Mouse (Mus musculus) adrenal gland, postnatal 36 days (tissue): ENCODE results near the gene Stx1a. TPM values are rescaled to one million over a fixed set of nuclear protein-coding genes. Genes with fewer than 3 reads are reported as not detected.
"Not testable (repeated sequence)": the region's sequence is repeated elsewhere in the genome, so short reads cannot be mapped to it uniquely, and the experiment has no call there.

Experiments used
- DNase-seq, 2 experiments: peaks; one replicate each; pipeline ENCODE4 v3.0.0; 2021; ENCODE audit warnings: mixed read lengths in 1 of 2
- total RNA-seq, 2 experiments: library from RNA; stranded (reverse); gene quantifications; 2 replicates each; pipeline ENCODE4 v1.2.3; 2021

The Stx1a gene
- total RNA-seq, 2 experiments from 2014 or later: 6.8 to 7.7 TPM

DNA sequence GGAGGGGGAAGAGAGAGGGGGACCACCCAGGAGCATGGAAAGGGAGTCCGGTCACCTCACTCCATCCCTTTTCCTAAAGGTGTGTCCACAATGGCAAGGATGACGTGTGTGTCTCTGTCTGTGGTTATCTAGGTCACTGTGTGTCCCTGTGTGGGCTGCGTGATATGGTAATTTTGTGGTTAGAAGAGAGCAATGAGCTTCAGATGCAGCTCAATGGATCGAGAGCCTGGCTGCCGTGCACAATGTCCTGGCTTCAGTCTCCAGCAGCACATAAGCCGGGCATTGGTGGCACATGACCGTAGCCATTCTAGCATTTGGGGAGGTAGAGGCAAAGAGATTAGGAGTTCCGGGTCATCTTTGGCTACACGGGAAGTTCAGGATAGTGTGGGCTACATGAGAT, 16.3 kb downstream of the Stx1a start:
- DNase-seq: no peak

DNA sequence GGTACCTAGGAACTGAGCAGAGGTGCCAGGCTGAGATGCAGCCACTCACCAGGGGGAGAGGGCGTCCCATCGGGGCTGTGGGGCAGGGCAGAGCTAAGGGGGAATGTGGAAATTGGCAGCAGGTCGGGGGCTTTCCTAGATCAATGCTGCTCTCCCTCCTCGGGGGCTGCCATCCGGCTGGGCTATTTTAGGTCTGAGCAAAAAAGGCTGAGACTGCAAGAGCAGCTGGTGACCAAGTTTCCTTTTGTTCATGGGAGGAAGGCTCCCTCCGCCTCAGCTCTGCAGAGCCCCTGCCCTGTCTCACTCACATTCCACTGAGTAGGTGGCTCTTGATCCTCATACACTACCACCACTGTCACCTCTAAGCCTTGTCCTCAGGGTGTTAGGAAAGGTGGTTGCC, 16.8 kb downstream of the Stx1a start:
- DNase-seq: no peak

GRCm38 (mm10) chr5:135040777-135041176, 17.5 kb downstream of the Stx1a start:
- peak; percentile 65 to 66 for DNase-seq

GRCm38 (mm10) chr5:135042105-135042788, 19.0 kb downstream of the Stx1a start:
- no peak for DNase-seq

GRCm38 (mm10) chr5:135044575-135044974, 21.3 kb downstream of the Stx1a start:
- DNase-seq: no peak

- no peak for DNase-seq
Measured at GRCm38 (mm10) chr5:135048539-135048938, 25.3 kb downstream of the Stx1a start.

DNA sequence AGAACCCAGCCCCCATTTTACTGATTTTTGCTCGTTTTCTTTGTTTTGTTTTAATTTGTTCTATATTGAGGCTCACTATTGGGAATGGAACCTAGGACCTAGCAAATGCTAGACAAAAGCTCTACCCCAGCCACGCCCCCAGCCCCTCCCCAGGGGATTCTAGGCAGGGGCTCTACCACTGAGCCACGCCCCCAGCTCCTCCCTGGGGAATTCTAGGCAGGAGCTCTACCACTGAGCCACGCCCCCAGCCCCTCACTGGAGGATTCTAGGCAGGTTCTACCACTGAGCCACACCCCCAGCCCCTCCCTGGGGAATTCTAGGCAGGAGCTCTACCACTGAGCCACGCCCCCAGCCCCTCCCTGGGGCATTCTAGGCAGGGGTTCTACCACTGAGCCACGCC, 26.0 kb downstream of the Stx1a start:
- not testable (repeated sequence) for DNase-seq

GRCm38 (mm10) chr5:135053356-135053755, 30.1 kb downstream of the Stx1a start:
- no peak for DNase-seq

DNA sequence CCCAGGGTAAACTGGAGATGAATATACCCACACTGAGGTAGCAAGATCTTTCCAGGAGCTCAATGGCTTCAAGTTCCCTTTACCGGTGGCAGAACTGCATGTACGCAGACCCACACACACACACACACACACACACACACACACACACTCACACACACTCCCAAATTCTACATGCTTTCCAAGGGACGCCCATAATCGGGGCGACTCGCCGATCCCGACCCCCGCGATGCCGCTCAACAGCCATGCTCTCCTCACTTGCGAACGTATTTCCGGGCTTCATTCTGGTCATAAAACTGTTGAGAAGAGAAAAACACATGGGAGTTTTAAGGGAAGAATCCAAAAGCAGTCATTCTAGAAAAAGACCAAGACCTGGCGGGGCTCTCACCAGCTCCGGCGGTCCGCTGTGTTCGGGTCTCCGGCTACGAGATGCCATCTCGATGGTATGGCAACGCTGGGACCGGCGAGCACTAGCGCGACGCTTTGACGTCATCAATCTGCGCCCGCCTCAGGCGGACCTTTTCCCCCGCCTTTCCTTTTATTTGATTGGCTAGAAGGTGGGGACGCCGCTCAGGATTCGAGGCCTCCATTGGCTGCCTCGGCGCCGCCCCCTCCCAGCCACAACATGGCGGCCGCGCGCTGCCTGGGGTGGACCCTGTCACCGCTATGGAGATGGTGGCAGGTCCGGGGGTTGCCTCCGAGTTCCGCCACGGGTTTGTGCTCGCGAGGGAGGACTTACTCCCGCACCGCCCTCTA, 40.5 kb downstream of the Stx1a start, which contains the start of gene Dnajc30:
Gene Dnajc30 (plus strand): TSS at position 574 of the 753 bp plus-strand sequence.
- peak; percentile 97 for DNase-seq

DNA sequence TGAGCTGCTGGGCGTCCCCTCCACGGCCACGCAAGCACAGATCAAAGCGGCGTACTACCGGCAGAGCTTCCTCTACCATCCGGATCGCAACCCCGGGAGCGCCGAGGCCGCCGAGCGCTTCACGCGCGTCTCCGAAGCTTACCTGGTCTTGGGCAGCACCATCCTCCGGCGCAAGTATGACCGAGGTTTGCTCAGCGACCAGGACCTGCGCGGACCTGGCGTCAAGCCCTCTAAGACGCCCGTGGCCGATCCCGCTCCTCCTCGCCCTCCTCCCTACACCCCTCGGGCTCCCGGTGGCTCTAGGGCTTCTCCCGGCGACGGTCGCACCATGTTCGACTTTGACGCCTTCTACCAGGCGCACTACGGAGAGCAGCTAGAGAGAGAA, 41.1 kb downstream of the Stx1a start:
- DNase-seq: no peak

DNA sequence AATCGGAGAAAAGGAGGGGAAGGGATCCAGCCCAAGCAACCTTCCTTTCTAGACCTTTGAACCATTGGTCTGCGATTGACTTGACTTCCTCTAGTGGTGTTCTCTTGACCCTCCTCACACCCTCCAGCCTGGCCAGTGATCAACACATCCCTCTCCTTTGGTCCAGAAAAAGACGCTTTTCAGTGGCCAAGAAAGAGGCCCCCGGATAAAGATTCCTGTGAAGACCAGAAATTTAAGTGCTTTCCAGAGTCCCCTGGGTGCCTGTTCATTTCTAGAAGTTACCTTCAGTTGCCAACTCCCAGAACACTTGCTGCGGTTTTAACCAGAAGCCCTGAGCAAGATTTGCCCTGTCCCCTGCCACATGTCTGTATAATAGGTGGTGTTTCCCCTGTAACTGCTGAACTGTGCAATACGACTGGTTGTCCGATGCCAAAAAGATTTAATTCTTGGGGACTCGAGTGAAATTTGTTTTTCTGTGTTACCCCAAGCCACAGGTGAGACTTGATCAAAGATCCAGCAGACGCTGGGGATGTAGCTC, 41.7 kb downstream of the Stx1a start, which contains the start of gene Bud23:
Gene Bud23 (minus strand): TSS at position 51 of the 538 bp plus-strand sequence.
- DNase-seq: not testable (repeated sequence)

DNA sequence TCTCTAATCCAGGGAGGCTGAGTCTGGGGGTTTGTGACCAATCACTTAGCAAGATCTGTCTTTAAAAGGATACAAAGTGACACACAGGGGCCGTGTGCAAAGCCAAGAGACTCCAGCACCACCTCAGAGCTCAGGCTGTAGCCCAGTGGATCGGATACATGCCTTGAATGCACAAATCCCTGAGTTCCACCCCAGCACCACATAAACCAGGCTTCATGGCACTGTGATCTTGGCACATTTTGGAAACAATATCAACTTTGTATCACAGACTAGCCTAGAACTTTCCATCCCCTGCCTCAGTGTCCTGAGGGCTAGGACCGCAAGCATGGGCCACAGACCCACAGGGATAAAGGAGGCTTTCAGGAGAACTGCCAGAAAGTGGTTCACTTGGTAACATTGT, 42.7 kb downstream of the Stx1a start:
- no peak for DNase-seq

DNA sequence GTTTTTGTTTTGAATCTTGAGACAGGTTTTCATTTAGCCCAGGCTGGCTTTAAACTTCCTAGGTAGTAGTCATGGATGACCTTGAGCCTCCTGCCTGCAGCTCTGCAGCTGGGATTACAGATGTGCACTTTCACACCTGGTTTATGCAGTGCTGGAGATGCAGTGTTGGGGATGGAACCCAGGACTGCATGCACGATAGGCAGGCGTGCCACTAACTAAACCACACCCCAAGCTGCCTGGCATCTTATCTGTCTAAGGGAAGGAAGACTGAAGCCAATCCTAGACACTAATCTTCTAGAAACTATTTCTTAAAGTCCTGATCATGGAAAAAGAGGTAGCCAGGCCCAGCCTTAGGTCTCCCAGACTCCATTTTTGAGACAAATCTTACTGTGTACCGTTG, 47.2 kb downstream of the Stx1a start:
- DNase-seq: no peak

GRCm38 (mm10) chr5:135072061-135072460, 48.8 kb downstream of the Stx1a start:
- DNase-seq: no peak

- no peak for DNase-seq
Measured at GRCm38 (mm10) chr5:135072720-135073119, 49.4 kb downstream of the Stx1a start.

DNA sequence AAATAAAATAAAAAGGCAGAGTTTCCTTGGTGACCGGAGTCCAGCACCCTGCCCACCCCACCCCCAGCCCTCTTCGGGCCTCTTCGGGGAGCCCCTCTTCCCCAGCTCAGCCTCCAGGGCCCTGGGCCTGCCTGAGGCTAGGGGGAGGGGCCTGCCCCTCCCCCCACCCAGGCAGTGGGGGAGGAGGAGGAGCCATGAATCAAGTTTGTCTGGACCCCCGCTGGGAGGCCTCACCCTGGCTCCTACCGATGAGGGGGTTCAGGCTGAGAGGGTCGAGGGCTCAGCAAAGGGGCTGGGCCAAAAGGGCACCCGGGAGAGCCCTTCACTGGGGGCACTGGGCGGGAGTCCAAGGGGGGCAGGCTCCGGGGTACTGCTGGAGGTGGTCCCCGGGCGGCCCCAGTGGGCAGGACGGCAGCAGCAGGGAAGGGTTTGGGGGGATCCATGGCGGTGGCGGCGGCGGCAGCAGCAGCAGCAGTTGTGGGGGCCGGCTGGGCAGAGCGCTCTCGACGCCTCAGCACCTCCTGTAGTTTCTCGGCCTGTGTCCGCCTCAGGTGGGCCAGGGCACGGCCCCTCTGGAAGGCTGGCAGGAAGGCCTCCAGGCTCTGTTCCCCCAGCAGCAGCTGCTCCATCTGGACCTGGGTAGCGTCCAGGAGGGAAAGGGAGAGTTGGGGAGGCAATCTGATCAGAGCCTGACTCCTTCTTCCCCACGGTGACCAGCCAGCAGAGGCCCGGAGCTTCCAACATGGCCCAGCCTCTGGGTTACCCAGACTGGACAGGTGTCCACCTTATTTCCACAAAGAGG, 50.3 kb downstream of the Stx1a start:
- DNase-seq: no peak

DNA sequence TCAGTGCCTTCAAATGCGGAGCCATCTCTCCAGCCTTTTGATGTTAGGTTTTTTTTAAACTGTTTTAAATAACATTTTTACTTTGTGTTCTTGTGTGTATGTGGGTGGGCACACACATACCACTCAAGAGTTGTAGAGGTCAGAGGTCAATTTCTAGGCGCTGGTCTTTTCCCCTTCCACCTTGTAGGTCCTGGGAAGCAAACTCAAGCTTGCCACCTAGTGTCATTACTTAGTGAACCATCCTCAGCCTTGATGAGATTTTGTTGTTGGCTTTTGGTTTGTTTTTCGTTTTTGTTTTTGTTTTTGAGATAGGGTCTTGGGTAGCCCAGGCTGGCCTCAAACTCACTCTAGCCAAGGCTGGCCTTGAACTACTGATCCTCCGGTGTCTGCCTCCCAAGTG, 52.4 kb downstream of the Stx1a start:
- no peak for DNase-seq

GRCm38 (mm10) chr5:135076368-135076767, 53.1 kb downstream of the Stx1a start:
- DNase-seq: no peak

- DNase-seq: no peak
Measured at GRCm38 (mm10) chr5:135076931-135077505, 53.7 kb downstream of the Stx1a start.

DNA sequence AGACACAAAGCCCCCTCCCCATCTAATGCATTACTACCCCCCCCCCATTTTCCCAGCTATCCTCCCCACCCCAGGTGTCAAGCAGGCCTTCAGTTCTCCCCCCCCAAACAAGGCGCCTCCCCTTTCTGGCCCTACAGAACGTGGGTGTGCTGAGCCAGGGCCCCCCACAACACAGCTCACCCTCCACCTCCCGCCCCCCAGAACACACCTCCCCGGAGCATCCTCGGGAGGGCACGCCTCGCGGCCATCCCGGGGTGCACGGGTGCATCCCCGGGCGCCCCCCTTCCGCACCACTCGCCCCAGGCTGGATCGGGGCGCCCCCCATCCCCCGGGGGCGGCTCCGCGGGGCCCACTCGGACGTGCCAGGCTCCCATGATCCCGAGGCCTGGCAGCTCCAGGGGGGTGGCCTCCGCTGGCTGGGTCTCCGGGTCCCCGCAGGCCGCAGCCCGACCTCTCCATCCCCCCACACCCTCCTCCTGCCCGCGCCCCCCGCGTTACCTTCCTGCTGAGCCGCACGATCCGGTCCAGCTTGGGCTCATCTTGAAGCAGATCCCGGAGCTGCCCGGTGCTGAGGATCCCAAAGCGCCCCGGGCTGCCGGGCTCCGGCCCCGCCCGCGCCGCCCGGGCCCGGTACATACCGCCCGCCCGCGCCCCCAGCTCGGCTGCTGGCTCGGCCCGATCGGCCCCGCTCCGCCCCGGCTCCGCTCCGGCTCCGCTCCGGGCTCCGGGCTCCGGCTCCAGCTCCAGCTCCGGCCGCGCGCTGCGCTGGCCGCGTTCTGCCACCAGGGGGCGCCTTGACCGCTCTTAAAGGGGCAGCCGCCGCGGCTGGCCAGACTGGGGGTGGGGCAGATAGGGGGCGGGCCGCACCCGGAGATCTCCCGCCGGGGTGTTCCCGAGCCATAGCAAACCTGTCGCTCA, 54.5 kb downstream of the Stx1a start, which contains the start of gene Vps37d:
Gene Vps37d (minus strand): TSS at position 703 of the 918 bp plus-strand sequence.
- DNase-seq: peak; percentile 94 to 97

- DNase-seq: no peak
Measured at GRCm38 (mm10) chr5:135078482-135078810, 55.2 kb downstream of the Stx1a start.
